Mouse (Mus musculus): ENCODE results near the gene Nell2.

DNA sequence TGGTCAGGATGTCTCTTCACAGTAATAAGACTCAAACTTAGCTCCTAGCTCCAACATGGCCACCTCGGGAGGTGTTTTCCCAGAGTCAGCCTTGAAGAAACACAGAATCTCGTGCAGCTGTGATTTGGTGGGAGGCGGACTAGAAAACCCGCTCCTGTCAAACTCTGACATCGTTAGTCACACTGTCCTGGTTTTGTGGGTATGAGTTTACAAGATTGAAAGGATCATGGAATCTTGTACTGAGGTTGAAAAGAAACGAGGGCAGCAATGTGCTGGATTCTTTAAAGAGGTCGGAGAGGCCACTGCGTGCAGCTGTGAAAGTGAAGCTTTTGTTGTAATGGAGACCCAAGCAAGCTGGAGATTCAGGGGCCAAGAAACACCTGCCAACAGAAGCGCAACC, 46.4 kb downstream of the Nell2 start:
- TF ChIP-seq CTCF (IDR thresholded peaks at IDR 0.05) (no peak), EP300 (IDR thresholded peaks at IDR 0.05) (no peak)

Data from lung, postnatal 0 days (tissue).